Mouse (Mus musculus) lung, postnatal 0 days (tissue): ENCODE data around the gene Gm10134. TPM values are rescaled to one million over a fixed set of nuclear protein-coding genes. Genes with fewer than 3 reads are reported as not detected.

Experiments used
- ATAC-seq: fragments of 200-750 bp; cut with Nextera tagmentation; 2 replicates; pipeline ENCODE4 v1.8.0; 2017; ENCODE audit warnings: moderate library complexity
- DNase-seq: peaks from one replicate; pipeline ENCODE4 v3.0.0-alpha.2; 2016; ENCODE audit warnings: low spot score
- H3K27ac ChIP-seq: fragments of 300-500 bp; sonication (generic); 2 replicates; pipeline ENCODE4 v1.5.1; 2014; ENCODE audit warnings: antibody characterized with exemption, mild to moderate bottlenecking, low read length, mixed read lengths
- H3K27me3 ChIP-seq: fragments of 300-500 bp; sonication (generic); replicated peaks from 2 replicates; pipeline ENCODE4 v1.6.1; 2014; ENCODE audit warnings: low read length, mixed read lengths; ENCODE audit not compliant: insufficient read depth
- H3K36me3 ChIP-seq: fragments of 300-500 bp; sonication (generic); 2 replicates; pipeline ENCODE4 v1.6.1; 2014; ENCODE audit warnings: low read length, mixed read lengths; ENCODE audit not compliant: insufficient read depth
- H3K4me1 ChIP-seq: fragments of 300-500 bp; sonication (generic); 2 replicates; pipeline ENCODE4 v1.6.1; 2014; ENCODE audit warnings: antibody characterized with exemption, low read depth, low read length, mixed read lengths; ENCODE audit not compliant: insufficient read depth
- H3K4me2 ChIP-seq: fragments of 300-500 bp; sonication (generic); replicated peaks from 2 replicates; pipeline ENCODE4 v1.6.1; 2014; ENCODE audit warnings: low read depth, mild to moderate bottlenecking, low read length, moderate library complexity, mixed read lengths
- H3K4me3 ChIP-seq: fragments of 300-500 bp; sonication (generic); 2 replicates; pipeline ENCODE4 v1.5.1; 2014; ENCODE audit warnings: low read depth, low read length
- H3K9ac ChIP-seq: fragments of 300-500 bp; sonication (generic); replicated peaks from 2 replicates; pipeline ENCODE4 v1.6.1; 2014; ENCODE audit warnings: low read depth, mild to moderate bottlenecking
- H3K9me3 ChIP-seq: fragments of 300-500 bp; sonication (generic); 2 replicates; pipeline ENCODE4 v1.6.1; 2016; ENCODE audit warnings: low read length, mixed read lengths
- CTCF ChIP-seq: IDR thresholded peaks from 2 replicates; pipeline ENCODE4 v1.5.1; 2016; ENCODE audit warnings: antibody characterized with exemption, mild to moderate bottlenecking
- EP300 ChIP-seq: IDR thresholded peaks from 2 replicates; pipeline ENCODE4 v1.6.1; 2016; ENCODE audit warnings: antibody characterized with exemption, mild to moderate bottlenecking, control low read depth
- WGBS: fragments of 180-500 bp; shearing (Covaris S2); extraction: QIAGEN DNeasy Blood & Tissue Kit; methylation state at CpG from one replicate; pipeline ENCODE4 v1.1.7; 2014; 5-methylcytosine and 5-hydroxymethylcytosine counted together
- polyA plus RNA-seq: library from polyadenylated mRNA; unstranded; fragments of >200 nt; fragmentation: Nextera tagmentation; extraction: Ambion mirVana; gene quantifications from 2 replicates; pipeline ENCODE4 v1.2.1, GENCODE M21; 2015

Gm10134 gene
- polyA plus RNA-seq, 1 experiment from 2014 or later = 6.1 TPM

DNA sequence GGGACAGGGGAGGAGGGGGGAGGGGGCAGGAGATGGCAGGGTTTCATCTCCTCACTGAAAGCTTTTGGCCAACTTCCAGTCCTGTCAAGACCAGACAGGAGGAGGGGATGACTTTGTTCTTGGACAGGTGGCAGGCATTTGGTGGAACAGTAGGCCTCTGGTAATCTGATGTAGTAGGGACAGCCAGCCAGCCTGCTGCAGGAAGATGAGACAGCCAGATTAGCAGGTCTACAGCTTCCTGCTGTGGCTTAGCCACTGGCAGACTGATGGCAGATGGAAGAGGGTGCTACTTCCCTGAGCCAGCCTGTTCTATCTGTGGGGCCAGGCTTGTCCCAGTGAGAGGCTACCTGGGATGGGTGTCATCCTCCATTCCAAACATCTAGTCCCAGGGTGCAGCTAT lies 40.1 kb downstream of the Gm10134 start:
- H3K36me3 ChIP-seq = peaks cover 41% of the 10 kb centered on the region
- no peaks in the 10 kb centered on the region for H3K9me3 ChIP-seq
- H3K4me3 ChIP-seq = no peak overlapping the region
- H3K27me3 ChIP-seq = no peaks in the 10 kb centered on the region
- H3K4me2 ChIP-seq = no peak overlapping the region
- no peak overlapping the region for H3K27ac ChIP-seq
- no peaks in the 10 kb centered on the region for H3K4me1 ChIP-seq
- DNase-seq (no peak), ATAC-seq (no peak)
- TF ChIP-seq CTCF (no peak), EP300 (no peak)
- no peak overlapping the region for H3K9ac ChIP-seq

GRCm38 (mm10) chr2:28546560-28546959 lies 40.7 kb downstream of the Gm10134 start:
- peaks cover 47% of the 10 kb centered on the region for H3K36me3 ChIP-seq
- H3K9ac ChIP-seq = no peak overlapping the region
- 75% methylated on average over 6 of the region's 6 CpGs for WGBS
- H3K4me1 ChIP-seq = no peaks in the 10 kb centered on the region
- H3K9me3 ChIP-seq = no peaks in the 10 kb centered on the region
- H3K27me3 ChIP-seq = no peaks in the 10 kb centered on the region
- DNase-seq (no peak), ATAC-seq (no peak)
- no peak overlapping the region for H3K4me2 ChIP-seq
- TF ChIP-seq CTCF (no peak), EP300 (no peak)
- H3K4me3 ChIP-seq = no peak overlapping the region
- no peak overlapping the region for H3K27ac ChIP-seq

- Histone ChIP-seq H3K27me3 (no peaks in the 10 kb centered on the region), H3K4me3 (no peak overlapping the region), H3K27ac (no peak overlapping the region), H3K4me2 (no peak overlapping the region), H3K36me3 (peaks cover 56% of the 10 kb centered on the region), H3K9ac (no peak overlapping the region), H3K9me3 (no peaks in the 10 kb centered on the region), H3K4me1 (no peaks in the 10 kb centered on the region)
- no peak for TF ChIP-seq EP300
- peak; percentile 100 for TF ChIP-seq CTCF
- DNase-seq (peak; percentile 87), ATAC-seq (peak; percentile 78)
- 52% methylated on average over 11 of the region's 11 CpGs for WGBS
These were observed 41.6 kb downstream of the Gm10134 start for GRCm38 (mm10) chr2:28547237-28548172.

DNA sequence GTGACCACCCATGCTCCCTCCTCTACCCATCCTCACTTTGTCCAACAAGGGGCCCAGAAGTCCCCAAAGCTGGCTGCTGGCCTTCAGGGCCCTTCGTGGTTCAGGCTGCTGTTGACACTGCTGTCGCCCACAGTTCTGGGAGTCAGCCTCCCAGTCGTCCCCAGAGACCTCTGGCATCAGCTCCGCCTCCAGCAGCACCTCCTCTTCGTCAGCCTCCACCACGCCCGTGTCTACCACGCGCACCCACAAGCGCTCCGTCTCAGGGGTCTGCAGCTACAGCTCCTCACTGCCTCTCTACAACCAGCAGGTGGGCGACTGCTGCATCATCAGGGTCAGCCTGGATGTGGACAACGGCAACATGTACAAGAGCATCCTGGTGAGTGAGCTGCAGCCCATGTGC lies 43.3 kb downstream of the Gm10134 start:
- no peak overlapping the region for H3K9ac ChIP-seq
- H3K4me2 ChIP-seq = no peak overlapping the region
- peaks cover 52% of the 10 kb centered on the region for H3K36me3 ChIP-seq
- no peak for TF ChIP-seq CTCF
- no peaks in the 10 kb centered on the region for H3K4me1 ChIP-seq
- H3K27ac ChIP-seq = no peak overlapping the region
- no peak for ATAC-seq
- no peaks in the 10 kb centered on the region for H3K9me3 ChIP-seq
- WGBS = 90% methylated on average over 13 of the region's 13 CpGs
- H3K27me3 ChIP-seq = no peaks in the 10 kb centered on the region
- no peak for DNase-seq
- H3K4me3 ChIP-seq = no peak overlapping the region

- WGBS = 98% methylated on average over 5 of the region's 5 CpGs
- Histone ChIP-seq H3K9ac (no peak overlapping the region), H3K4me3 (no peak overlapping the region), H3K27me3 (no peaks in the 10 kb centered on the region), H3K9me3 (no peaks in the 10 kb centered on the region), H3K36me3 (peaks cover 44% of the 10 kb centered on the region), H3K4me1 (no peaks in the 10 kb centered on the region), H3K27ac (no peak overlapping the region), H3K4me2 (no peak overlapping the region)
- DNase-seq (no peak), ATAC-seq (no peak)
- TF ChIP-seq CTCF (no peak), EP300 (no peak)
These were observed 46.4 kb downstream of the Gm10134 start for GRCm38 (mm10) chr2:28552301-28552700.

Other genes starting within 250 kb of the Gm10134 start
- 1.6 and 2.4 TPM in 2 replicates for gene Ppp1r26, start 59.3 kb upstream of the Gm10134 start, polyA plus RNA-seq
- 13.5 and 18.3 TPM in 2 replicates for gene 1700007K13Rik, start 39.8 kb upstream of the Gm10134 start, polyA plus RNA-seq
- 20.8 and 21.8 TPM in 2 replicates for gene Mrps2, start 38.0 kb upstream of the Gm10134 start, polyA plus RNA-seq
- gene Gbgt1, start 9.2 kb upstream of the Gm10134 start, polyA plus RNA-seq = 1.2 and 1.4 TPM in 2 replicates
- 24.4 and 29.1 TPM in 2 replicates for gene Ralgds, start 7.0 kb downstream of the Gm10134 start, polyA plus RNA-seq
- gene Cel, start 57.3 kb downstream of the Gm10134 start, polyA plus RNA-seq = 0.46 TPM in 1 of 2 replicates, not detected in the other
- gene Gtf3c5, start 77.7 kb downstream of the Gm10134 start, polyA plus RNA-seq = 15.8 and 18.9 TPM in 2 replicates
- gene Gfi1b, start 115.9 kb downstream of the Gm10134 start, polyA plus RNA-seq = 0.94 and 1.0 TPM in 2 replicates
- gene Tsc1, start 135.1 kb downstream of the Gm10134 start, polyA plus RNA-seq = 7.3 and 8.7 TPM in 2 replicates
- gene Spaca9, start 193.6 kb downstream of the Gm10134 start, polyA plus RNA-seq = 21.2 and 26.3 TPM in 2 replicates
- 8.7 and 10.9 TPM in 2 replicates for gene Ak8, start 194.1 kb downstream of the Gm10134 start, polyA plus RNA-seq